Mouse (Mus musculus) MEL (cell line): ENCODE results near the gene P4ha2. TPM values are rescaled to one million over a fixed set of nuclear protein-coding genes. Genes with fewer than 3 reads are reported as not detected.

Source experiments
- DNase-seq: peaks from one replicate; pipeline ENCODE4 v3.0.0; 2011; ENCODE audit warnings: low read depth, low spot score
- H3K27ac ChIP-seq: 2 replicates; pipeline ENCODE4 v1.5.1; 2012; ENCODE audit warnings: low read depth, mild to moderate bottlenecking, control low read depth, low read length, moderate library complexity; ENCODE audit not compliant: control insufficient read depth
- H3K27me3 ChIP-seq, 2 experiments: fragments of 150-350 bp in 1 of 2; sonication (generic) in 1 of 2; 2 replicates each; pipeline ENCODE4 v1.6.1; 2012; ENCODE audit warnings: low read length in 2 of 2, mild to moderate bottlenecking in 2 of 2, improper control_type of control experiment in 1 of 2, moderate library complexity in 1 of 2; ENCODE audit not compliant: insufficient read depth in 2 of 2, control insufficient read depth in 1 of 2
- H3K36me3 ChIP-seq, 2 experiments: 2 replicates each; pipeline ENCODE4 v1.6.1; 2012 to 2014; ENCODE audit warnings: low read length in 2 of 2, improper control_type of control experiment in 1 of 2, inconsistent platforms in 1 of 2, mild to moderate bottlenecking in 1 of 2; ENCODE audit not compliant: insufficient read depth in 2 of 2, control insufficient read depth in 1 of 2
- H3K4me1 ChIP-seq, 2 experiments: fragments of 150-350 bp in 1 of 2; sonication (generic) in 1 of 2; 2 replicates each; pipeline ENCODE4 v1.6.1; 2012; ENCODE audit warnings: low read length in 2 of 2, improper control_type of control experiment in 1 of 2, mild to moderate bottlenecking in 1 of 2; ENCODE audit not compliant: insufficient read depth in 2 of 2, control insufficient read depth in 1 of 2
- H3K4me3 ChIP-seq, 2 experiments: fragments of 150-350 bp in 1 of 2; sonication (generic) in 1 of 2; 2 replicates each; pipeline ENCODE4 v1.5.1; 2012; ENCODE audit warnings: low read depth in 2 of 2, low read length in 2 of 2, mild to moderate bottlenecking in 2 of 2, moderate library complexity in 2 of 2, control low read depth in 1 of 2, improper control_type of control experiment in 1 of 2; ENCODE audit not compliant: control insufficient read depth in 1 of 2, insufficient read depth in 1 of 2
- H3K79me2 ChIP-seq: 2 replicates; pipeline ENCODE4 v1.6.1; 2012; ENCODE audit warnings: mild to moderate bottlenecking, low read length, moderate library complexity; ENCODE audit not compliant: control insufficient read depth, poor library complexity, insufficient read depth
- H3K9ac ChIP-seq: 2 replicates; pipeline ENCODE4 v1.6.1; 2012; ENCODE audit warnings: low read depth, mild to moderate bottlenecking, control low read depth, low read length, moderate library complexity; ENCODE audit not compliant: control insufficient read depth, poor library complexity, severe bottlenecking
- H3K9me3 ChIP-seq: fragments of 150-350 bp; sonication (generic); replicated peaks from 2 replicates; pipeline ENCODE4 v1.6.1; 2012; ENCODE audit warnings: mild to moderate bottlenecking, low read length, improper control_type of control experiment, moderate library complexity; ENCODE audit not compliant: insufficient read depth
- CTCF ChIP-seq, 3 experiments: IDR thresholded peaks in 2 of 3; conservative IDR thresholded peaks in 1 of 3; 2 replicates each; pipeline ENCODE4 v1.5.1; 2011 to 2012; ENCODE audit warnings: low read length in 3 of 3, low read depth in 2 of 3, mild to moderate bottlenecking in 2 of 3, improper control_type of control experiment in 1 of 3, inconsistent platforms in 1 of 3, mixed read lengths in 1 of 3, moderate library complexity in 1 of 3; ENCODE audit not compliant: control insufficient read depth in 1 of 3, insufficient read depth in 1 of 3, poor library complexity in 1 of 3, severe bottlenecking in 1 of 3
- ELF1 ChIP-seq: IDR thresholded peaks from 2 replicates; pipeline ENCODE4 v1.6.1; 2014; ENCODE audit warnings: low read depth, mild to moderate bottlenecking, inconsistent platforms, low read length, improper control_type of control experiment, moderate library complexity
- EP300 ChIP-seq, 2 experiments: IDR thresholded peaks; 2 replicates each; pipeline ENCODE4 v1.6.1; 2011; ENCODE audit warnings: improper control_type of control experiment in 2 of 2, low read length in 2 of 2, low read depth in 1 of 2, mild to moderate bottlenecking in 1 of 2
- HCFC1 ChIP-seq: IDR thresholded peaks from 2 replicates; pipeline ENCODE4 v1.6.1; 2012; ENCODE audit warnings: low read depth, mild to moderate bottlenecking, inconsistent platforms, low read length, improper control_type of control experiment, moderate library complexity
- MAFK ChIP-seq: IDR thresholded peaks from 2 replicates; pipeline ENCODE4 v1.6.1; 2011; ENCODE audit warnings: low read depth, mild to moderate bottlenecking, low read length, improper control_type of control experiment, borderline replicate concordance
- MXI1 ChIP-seq: IDR thresholded peaks from 2 replicates; pipeline ENCODE4 v1.6.1; 2011; ENCODE audit warnings: mild to moderate bottlenecking, low read depth, low read length, improper control_type of control experiment
- NRF1 ChIP-seq: IDR thresholded peaks from 2 replicates; pipeline ENCODE4 v1.6.1; 2014; ENCODE audit warnings: low read depth, mild to moderate bottlenecking, inconsistent platforms, low read length, improper control_type of control experiment, moderate library complexity; ENCODE audit not compliant: poor library complexity, insufficient read depth, severe bottlenecking
- POLR2A ChIP-seq, 2 experiments: IDR thresholded peaks; 2 replicates each; pipeline ENCODE4 v1.6.1; 2011 to 2012; ENCODE audit warnings: low read length in 2 of 2, mild to moderate bottlenecking in 2 of 2, control low read depth in 1 of 2, improper control_type of control experiment in 1 of 2, low read depth in 1 of 2, moderate library complexity in 1 of 2; ENCODE audit not compliant: control insufficient read depth in 1 of 2, insufficient read depth in 1 of 2, poor library complexity in 1 of 2
- POLR2AphosphoS2 ChIP-seq: IDR thresholded peaks from 2 replicates; pipeline ENCODE4 v1.6.1; 2011; ENCODE audit warnings: low read length, improper control_type of control experiment
- RAD21 ChIP-seq: IDR thresholded peaks from 2 replicates; pipeline ENCODE4 v1.6.1; 2011; ENCODE audit warnings: mild to moderate bottlenecking, low read depth, low read length, improper control_type of control experiment
- SIN3A ChIP-seq: IDR thresholded peaks from 2 replicates; pipeline ENCODE4 v1.6.1; 2012; ENCODE audit warnings: low read length, improper control_type of control experiment, inconsistent platforms
- SMC3 ChIP-seq: IDR thresholded peaks from 2 replicates; pipeline ENCODE4 v1.6.1; 2011; ENCODE audit warnings: low read depth, low read length, improper control_type of control experiment
- TBP ChIP-seq: IDR thresholded peaks from 2 replicates; pipeline ENCODE4 v1.8.0; 2011; ENCODE audit warnings: low read depth, low read length, improper control_type of control experiment
- TCF12 ChIP-seq: IDR thresholded peaks from 2 replicates; pipeline ENCODE4 v1.6.1; 2014; ENCODE audit warnings: low read depth, mild to moderate bottlenecking, inconsistent platforms, low read length, improper control_type of control experiment, moderate library complexity
- USF2 ChIP-seq, 2 experiments: IDR thresholded peaks; 2 replicates each; pipeline ENCODE4 v1.6.1; 2011 to 2012; ENCODE audit warnings: improper control_type of control experiment in 2 of 2, low read length in 2 of 2, borderline replicate concordance in 1 of 2, inconsistent platforms in 1 of 2, low read depth in 1 of 2, mild to moderate bottlenecking in 1 of 2; ENCODE audit not compliant: insufficient read depth in 1 of 2
- ZMIZ1 ChIP-seq: IDR thresholded peaks from 2 replicates; pipeline ENCODE4 v1.6.1; 2012; ENCODE audit warnings: low read depth, mild to moderate bottlenecking, inconsistent platforms, low read length, improper control_type of control experiment, moderate library complexity
- polyA plus RNA-seq, 2 experiments: library from polyadenylated mRNA; stranded (reverse) in 1 of 2; unstranded in 1 of 2; fragments of >175 nt in 1 of 2; fragments of >200 nt in 1 of 2; gene quantifications; 2 replicates each; pipeline versions ENCODE4 v1.2.1 to v1.2.4; 2012; ENCODE audit warnings: low replicate concordance in 2 of 2, low read depth in 1 of 2; ENCODE audit not compliant: insufficient read length in 2 of 2, insufficient read depth in 1 of 2, missing spikeins in 1 of 2
- total RNA-seq: library from RNA; depleted of rRNA; stranded (reverse); fragments of 300-350 nt; gene quantifications from 2 replicates; pipeline ENCODE4 v1.2.3, GENCODE M21; 2012

Gene P4ha2
- total and polyA plus RNA-seq, 3 experiments = 18.6 to 57.8 TPM; not detected in 1

DNA sequence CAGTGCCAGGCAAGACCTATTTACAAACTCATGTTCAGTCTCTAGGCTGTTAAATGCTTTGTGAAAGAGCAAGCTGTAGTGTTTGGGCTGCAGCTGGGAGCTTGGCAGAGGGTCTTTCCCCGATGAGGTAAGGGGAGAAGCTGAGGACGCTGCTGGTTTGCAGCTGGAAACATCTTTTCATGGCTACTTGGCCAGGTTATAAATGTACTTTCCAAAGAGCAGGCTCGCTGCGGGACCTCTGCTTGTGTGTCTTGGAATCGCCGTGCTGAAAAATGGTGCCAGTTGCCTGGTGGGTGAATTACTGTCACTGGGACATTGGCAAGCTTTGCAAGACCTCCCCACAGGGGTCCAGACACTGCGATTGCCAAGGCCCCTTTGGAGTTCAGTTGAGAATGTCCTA lies 7.3 kb downstream of the P4ha2 start:
- no peaks in the 10 kb centered on the region for H3K79me2 ChIP-seq
- no peak overlapping the region for H3K27ac ChIP-seq
- TF ChIP-seq ELF1 = no peak
- no peak for TF ChIP-seq CTCF (IDR thresholded peaks at IDR 0.05 in 2 of 3, conservative IDR thresholded peaks at IDR 0.05 in 1 of 3; ENCODE audit: control insufficient read depth in 1 of 3, insufficient read depth in 1 of 3, low read depth in 2 of 3, low read length in 3 of 3, poor library complexity in 1 of 3, severe bottlenecking in 1 of 3)
- no peak for TF ChIP-seq HCFC1
- H3K36me3 ChIP-seq = peaks cover 0 to 11% of the 10 kb centered on the region in 2 experiments; a peak in 3 of 4 replicates
- no peak overlapping the region for H3K4me3 ChIP-seq
- no peak for DNase-seq
- no peaks in the 10 kb centered on the region for H3K27me3 ChIP-seq
- H3K9ac ChIP-seq = no peak overlapping the region
- no peaks in the 10 kb centered on the region for H3K9me3 ChIP-seq
- H3K4me1 ChIP-seq = peaks cover 10 to 12% of the 10 kb centered on the region in 2 experiments

DNA sequence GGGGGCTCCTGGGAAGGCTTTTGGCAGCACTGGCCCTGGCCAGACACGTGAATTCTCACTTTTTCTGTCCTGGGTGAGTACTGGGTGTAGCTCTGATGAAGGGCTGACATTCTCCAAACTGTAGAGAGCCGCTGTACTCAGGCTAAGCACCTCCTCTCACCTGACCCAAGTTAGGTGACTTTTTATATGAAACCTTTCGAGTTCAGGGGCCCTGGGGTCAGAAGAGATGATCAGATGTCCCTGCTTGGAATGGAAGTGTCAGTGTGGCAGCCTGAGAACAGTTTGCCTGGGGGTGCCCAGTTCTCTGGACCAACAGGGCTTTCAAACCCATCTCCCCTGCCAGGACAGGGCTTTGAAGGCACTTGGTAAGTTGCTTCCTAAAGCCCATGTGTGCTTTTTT lies 8.2 kb downstream of the P4ha2 start:
- DNase-seq = no peak
- no peak overlapping the region for H3K27ac ChIP-seq
- TF ChIP-seq MAFK (no peak), ZMIZ1 (no peak), SIN3A (no peak), POLR2AphosphoS2 (no peak), MXI1 (no peak), NRF1 (no peak), USF2 (IDR thresholded peaks at IDR 0.05; ENCODE audit: borderline replicate concordance in 1 of 2, insufficient read depth in 1 of 2, low read depth in 1 of 2, low read length in 2 of 2) (no peak), TBP (no peak), ELF1 (no peak), TCF12 (no peak), POLR2A (IDR thresholded peaks at IDR 0.05; ENCODE audit: control insufficient read depth in 1 of 2, insufficient read depth in 1 of 2, low read depth in 1 of 2, low read length in 2 of 2, poor library complexity in 1 of 2) (no peak), EP300 (IDR thresholded peaks at IDR 0.05; ENCODE audit: low read depth in 1 of 2, low read length in 2 of 2) (no peak), RAD21 (no peak), SMC3 (no peak)
- H3K79me2 ChIP-seq = no peaks in the 10 kb centered on the region
- H3K27me3 ChIP-seq = no peaks in the 10 kb centered on the region
- H3K4me3 ChIP-seq = no peak overlapping the region
- peaks cover 4 to 5% of the 10 kb centered on the region in 2 experiments for H3K4me1 ChIP-seq
- no peaks in the 10 kb centered on the region for H3K9me3 ChIP-seq
- no peak overlapping the region for H3K9ac ChIP-seq
- H3K36me3 ChIP-seq = peaks cover 0 to 2% of the 10 kb centered on the region in 2 experiments; a peak in 3 of 4 replicates
